ENCODE assay signal across 8 mouse cellular contexts in genomic region chr17:25867836-25868600, GRCm38 (mm10). TPM values are rescaled to one million over a fixed set of nuclear protein-coding genes. Genes with fewer than 3 reads are reported as not detected.
A peak's percentile ranks its signal among the peaks of the same experiment; 100 is the strongest.
DNase-seq lines count a peak whose midpoint lies in the region; ATAC-seq lines count a peak whose summit lies in the region.

No protein-coding gene starts in this region.

- peak overlapping the region; percentile 93 for H3K4me2 ChIP-seq in kidney, embryonic 14.5 days (replicated peaks; ENCODE audit: low read depth, low read length)

- peak overlapping the region; percentile 72 for H3K9ac ChIP-seq in kidney, embryonic 14.5 days (ENCODE audit: low read depth, low read length)

- ATAC-seq in kidney, embryonic 14.5 days (ENCODE audit: low FRiP score, low TSS enrichment), result peak; percentile 51

- H3K9me3 ChIP-seq in embryonic facial prominence, embryonic 10.5 days, result no peaks in the 10 kb centered on the region
- no peaks in the 10 kb centered on the region for H3K9me3 ChIP-seq in heart, embryonic 10.5 days
- H3K9me3 ChIP-seq in kidney, embryonic 14.5 days (ENCODE audit: control insufficient read depth, low read length), result no peaks in the 10 kb centered on the region

- DNase-seq in urinary bladder, postnatal 14 days (ENCODE audit: low spot score), result peak; percentile 48
- DNase-seq in urinary bladder, adult 2 months (ENCODE audit: low spot score), result no peak
- DNase-seq in embryonic facial prominence, embryonic 10.5 days (ENCODE audit: low spot score), result peak; percentile 73
- DNase-seq in heart, embryonic 10.5 days (ENCODE audit: low spot score), result peak; percentile 89
- DNase-seq in lung, postnatal 10 days, result peak; percentile 59
- peak; percentile 76 for DNase-seq in ovary, postnatal 36 days (ENCODE audit: low spot score)
- no peak for DNase-seq in layer of hippocampus, postnatal 25 days (ENCODE audit: extremely low spot score in 1 of 2, low spot score in 1 of 2)

- H3K27ac ChIP-seq in embryonic facial prominence, embryonic 10.5 days (replicated peaks), result peak overlapping the region; percentile 80
- peak overlapping the region; percentile 92 for H3K27ac ChIP-seq in heart, embryonic 10.5 days
- peak overlapping the region; percentile 51 for H3K27ac ChIP-seq in kidney, embryonic 14.5 days (ENCODE audit: low read depth, low read length)

- 1% methylated on average over 42 of the region's 42 CpGs for WGBS in embryonic facial prominence, embryonic 10.5 days
- WGBS in heart, embryonic 10.5 days, result under 1% methylated on average over 42 of the region's 42 CpGs
- 2% methylated on average over 41 of the region's 42 CpGs for WGBS in kidney, embryonic 14.5 days

- H3K27me3 ChIP-seq in embryonic facial prominence, embryonic 10.5 days (replicated peaks; ENCODE audit: low read depth, poor library complexity, severe bottlenecking), result no peaks in the 10 kb centered on the region
- H3K27me3 ChIP-seq in heart, embryonic 10.5 days (ENCODE audit: insufficient read depth, poor library complexity, severe bottlenecking), result no peaks in the 10 kb centered on the region
- H3K27me3 ChIP-seq in kidney, embryonic 14.5 days (ENCODE audit: control insufficient read depth, insufficient read depth, low read length), result no peaks in the 10 kb centered on the region

- H3K4me3 ChIP-seq in embryonic facial prominence, embryonic 10.5 days, result peak overlapping the region; percentile 92
- peak overlapping the region; percentile 79 for H3K4me3 ChIP-seq in heart, embryonic 10.5 days
- H3K4me3 ChIP-seq in kidney, embryonic 14.5 days (ENCODE audit: low read length), result peak overlapping the region; percentile 77

- peaks cover 4% of the 10 kb centered on the region; the same call in 1 of the 2 replicates for H3K36me3 ChIP-seq in embryonic facial prominence, embryonic 10.5 days (replicated peaks)
- peaks cover 34% of the 10 kb centered on the region for H3K36me3 ChIP-seq in heart, embryonic 10.5 days
- H3K36me3 ChIP-seq in kidney, embryonic 14.5 days (ENCODE audit: control insufficient read depth, insufficient read depth, low read length), result no peaks in the 10 kb centered on the region

- H3K4me1 ChIP-seq in embryonic facial prominence, embryonic 10.5 days, result peaks cover 30% of the 10 kb centered on the region
- peaks cover 38% of the 10 kb centered on the region for H3K4me1 ChIP-seq in heart, embryonic 10.5 days
- peaks cover 13% of the 10 kb centered on the region; the same call in 1 of the 2 replicates for H3K4me1 ChIP-seq in kidney, embryonic 14.5 days (ENCODE audit: control insufficient read depth, insufficient read depth, low read length)

RNA-seq across cellular contexts. Expression of gene Mcrip2, which starts 0.5 kb away (rescaled TPM):
- 11.0 and 13.6 TPM in 2 replicates for polyA plus RNA-seq in urinary bladder, adult 2 months (2012; rRNA removed)
- polyA plus RNA-seq in embryonic facial prominence, embryonic 10.5 days (2016; fragmentation: Nextera tagmentation; extraction: Ambion mirVana), result 17.3 and 20.2 TPM in 2 replicates
- 133 and 201 TPM in 2 replicates for polyA plus RNA-seq in heart, embryonic 10.5 days (2016; fragmentation: Nextera tagmentation; extraction: Ambion mirVana)
- 40.0 and 41.4 TPM in 2 replicates for polyA plus RNA-seq in kidney, embryonic 14.5 days (2014; fragmentation: Nextera tagmentation; extraction: Ambion mirVana)
- 10 to 100 TPM; 22.4 to 25.3 TPM for total RNA-seq in layer of hippocampus, postnatal 25 days (2021)

RNA-seq across cellular contexts. Expression of gene Wdr90, which starts 6.7 kb away (rescaled TPM):
- 12.0 and 14.4 TPM in 2 replicates for polyA plus RNA-seq in urinary bladder, adult 2 months (2012; rRNA removed)
- polyA plus RNA-seq in embryonic facial prominence, embryonic 10.5 days (2016; fragmentation: Nextera tagmentation; extraction: Ambion mirVana), result 53.8 and 56.1 TPM in 2 replicates
- polyA plus RNA-seq in heart, embryonic 10.5 days (2016; fragmentation: Nextera tagmentation; extraction: Ambion mirVana), result 22.4 and 31.7 TPM in 2 replicates
- 21.4 and 27.5 TPM in 2 replicates for polyA plus RNA-seq in kidney, embryonic 14.5 days (2014; fragmentation: Nextera tagmentation; extraction: Ambion mirVana)
- 10 to 100 TPM; 14.8 to 21.0 TPM for total RNA-seq in layer of hippocampus, postnatal 25 days (2021)

RNA-seq across cellular contexts. Expression of gene Mettl26, which starts 6.9 kb away (rescaled TPM):
- polyA plus RNA-seq in urinary bladder, adult 2 months (2012; rRNA removed), result 61.0 and 67.8 TPM in 2 replicates
- 68.1 and 69.8 TPM in 2 replicates for polyA plus RNA-seq in embryonic facial prominence, embryonic 10.5 days (2016; fragmentation: Nextera tagmentation; extraction: Ambion mirVana)
- 46.7 and 55.4 TPM in 2 replicates for polyA plus RNA-seq in heart, embryonic 10.5 days (2016; fragmentation: Nextera tagmentation; extraction: Ambion mirVana)
- polyA plus RNA-seq in kidney, embryonic 14.5 days (2014; fragmentation: Nextera tagmentation; extraction: Ambion mirVana), result 83.9 and 85.3 TPM in 2 replicates
- total RNA-seq in layer of hippocampus, postnatal 25 days (2021), result 10 to 100 TPM; 39.2 to 40.1 TPM

RNA-seq across cellular contexts. Expression of gene Wfikkn1, which starts 12.6 kb away (rescaled TPM):
- 0.77 and 0.93 TPM in 2 replicates for polyA plus RNA-seq in urinary bladder, adult 2 months (2012; rRNA removed)
- 7.8 and 12.6 TPM in 2 replicates for polyA plus RNA-seq in embryonic facial prominence, embryonic 10.5 days (2016; fragmentation: Nextera tagmentation; extraction: Ambion mirVana)
- 0.96 and 3.8 TPM in 2 replicates for polyA plus RNA-seq in heart, embryonic 10.5 days (2016; fragmentation: Nextera tagmentation; extraction: Ambion mirVana)
- polyA plus RNA-seq in kidney, embryonic 14.5 days (2014; fragmentation: Nextera tagmentation; extraction: Ambion mirVana), result 0.99 and 1.2 TPM in 2 replicates
- total RNA-seq in layer of hippocampus, postnatal 25 days (2021), result 1 to 10 TPM; 2.0 TPM

RNA-seq across cellular contexts. Expression of gene Rhot2, which starts 23.4 kb away (rescaled TPM):
- polyA plus RNA-seq in urinary bladder, adult 2 months (2012; rRNA removed), result 52.4 and 62.0 TPM in 2 replicates
- polyA plus RNA-seq in embryonic facial prominence, embryonic 10.5 days (2016; fragmentation: Nextera tagmentation; extraction: Ambion mirVana), result 26.3 and 27.2 TPM in 2 replicates
- 29.0 and 29.8 TPM in 2 replicates for polyA plus RNA-seq in heart, embryonic 10.5 days (2016; fragmentation: Nextera tagmentation; extraction: Ambion mirVana)
- polyA plus RNA-seq in kidney, embryonic 14.5 days (2014; fragmentation: Nextera tagmentation; extraction: Ambion mirVana), result 13.0 and 21.7 TPM in 2 replicates
- 100 to 1,000 TPM in 1 of 2 experiments, 10 to 100 TPM in 1; 95.2 to 107 TPM for total RNA-seq in layer of hippocampus, postnatal 25 days (2021)

Comparison
In these comparisons a context has a peak if more than half of its experiments do, and no peak if none do; other contexts are left out.
1. DNase-seq: peak in urinary bladder, postnatal 14 days (single experiment), embryonic facial prominence, embryonic 10.5 days (single experiment), heart, embryonic 10.5 days (single experiment), lung, postnatal 10 days (single experiment) and ovary, postnatal 36 days (single experiment); none in urinary bladder, adult 2 months (single experiment) and layer of hippocampus, postnatal 25 days (0 of 2).
2. Peak in every context shown above with its lines, with median percentiles within 50 percentile points of each other: H3K27ac ChIP-seq and H3K4me3 ChIP-seq.